Mouse (Mus musculus) heart, embryonic 14.5 days (tissue): ENCODE measurements around the gene Cd300ld3. TPM values are rescaled to one million over a fixed set of nuclear protein-coding genes. Genes with fewer than 3 reads are reported as not detected.

Experiments used
- ATAC-seq: fragments of 200-750 bp; cut with Nextera tagmentation; 2 replicates; pipeline ENCODE4 v1.8.0; 2017; ENCODE audit warnings: low read depth, moderate TSS enrichment; ENCODE audit not compliant: insufficient number of reproducible peaks, insufficient read depth, low FRiP score
- H3K27ac ChIP-seq, 2 experiments: fragments of 200-500 bp in 1 of 2; fragments of 300-500 bp in 1 of 2; sonication (generic) in 1 of 2; replicated peaks in 1 of 2; 2 replicates each; pipeline ENCODE4 v1.5.1; 2012 to 2014; ENCODE audit warnings: low read depth in 2 of 2, low read length in 2 of 2, control low read depth in 1 of 2, mild to moderate bottlenecking in 1 of 2, mixed read lengths in 1 of 2; ENCODE audit not compliant: control insufficient read depth in 1 of 2, insufficient read depth in 1 of 2
- H3K27me3 ChIP-seq: fragments of 300-500 bp; sonication (generic); 2 replicates; pipeline ENCODE4 v1.6.1; 2014; ENCODE audit warnings: mild to moderate bottlenecking, low read length, control low read depth; ENCODE audit not compliant: control insufficient read depth, insufficient read depth
- H3K36me3 ChIP-seq: fragments of 300-500 bp; sonication (generic); 2 replicates; pipeline ENCODE4 v1.6.1; 2014; ENCODE audit warnings: mild to moderate bottlenecking, control low read depth, low read length, mixed read lengths; ENCODE audit not compliant: control insufficient read depth, insufficient read depth
- H3K4me1 ChIP-seq, 2 experiments: fragments of 200-500 bp in 1 of 2; fragments of 300-500 bp in 1 of 2; sonication (generic) in 1 of 2; 2 replicates each; pipeline ENCODE4 v1.6.1; 2012 to 2014; ENCODE audit warnings: low read length in 2 of 2, control low read depth in 1 of 2, mixed read lengths in 1 of 2; ENCODE audit not compliant: control insufficient read depth in 2 of 2, insufficient read depth in 2 of 2
- H3K4me2 ChIP-seq: fragments of 300-500 bp; sonication (generic); 2 replicates; pipeline ENCODE4 v1.6.1; 2014; ENCODE audit warnings: mild to moderate bottlenecking, low read length
- H3K4me3 ChIP-seq, 2 experiments: fragments of 200-500 bp in 1 of 2; fragments of 300-500 bp in 1 of 2; sonication (generic) in 1 of 2; 2 replicates each; pipeline ENCODE4 v1.5.1; 2012 to 2014; ENCODE audit warnings: low read length in 2 of 2, mild to moderate bottlenecking in 2 of 2, control low read depth in 1 of 2, low read depth in 1 of 2, moderate library complexity in 1 of 2; ENCODE audit not compliant: control insufficient read depth in 1 of 2, insufficient read depth in 1 of 2
- H3K9ac ChIP-seq: fragments of 300-500 bp; sonication (generic); 2 replicates; pipeline ENCODE4 v1.6.1; 2014; ENCODE audit warnings: mild to moderate bottlenecking, low read length
- H3K9me3 ChIP-seq: fragments of 300-500 bp; sonication (generic); 2 replicates; pipeline ENCODE4 v1.6.1; 2016; ENCODE audit warnings: low read length, control low read depth; ENCODE audit not compliant: control insufficient read depth
- WGBS: fragments of 180-500 bp; shearing (Covaris S2); extraction: QIAGEN DNeasy Blood & Tissue Kit; methylation state at CpG from one replicate; pipeline ENCODE4 v1.1.7; 2014; 5-methylcytosine and 5-hydroxymethylcytosine counted together
- polyA plus RNA-seq: library from polyadenylated mRNA; unstranded; fragments of >200 nt; fragmentation: Nextera tagmentation; extraction: Ambion mirVana; gene quantifications from 2 replicates; pipeline ENCODE4 v1.2.1, GENCODE M21; 2014

The Cd300ld3 gene
- polyA plus RNA-seq, 1 experiment from 2014 or later, result not detected

- Histone ChIP-seq H3K4me1 (no peaks in the 10 kb centered on the region), H3K27me3 (no peaks in the 10 kb centered on the region; the same call in 1 of the 2 replicates), H3K9ac (no peak within 1 kb of the TSS), H3K27ac (no peak within 1 kb of the TSS), H3K4me2 (no peak within 1 kb of the TSS), H3K4me3 (no peak within 1 kb of the TSS), H3K36me3 (no peaks in the 10 kb centered on the region), H3K9me3 (no peaks in the 10 kb centered on the region)
- 72% methylated on average over 7 of the region's 7 CpGs for WGBS
- ATAC-seq, result no peak
These were observed 46.7 kb downstream of the Cd300ld3 start, which contains the start of gene Cd300c2 for GRCm38 (mm10) chr11:115001474-115002040. Cd300c2 (minus strand) TSS chr11:115001880.

Other genes with a start within 250 kb of the Cd300ld3 start
- not detected in 2 replicates for gene Gpr142, start 249.5 kb downstream of the Cd300ld3 start, polyA plus RNA-seq
- 15.2 and 18.0 TPM in 2 replicates for gene Gprc5c, start 197.3 kb downstream of the Cd300ld3 start, polyA plus RNA-seq
- gene Cd300a, start 158.4 kb downstream of the Cd300ld3 start, polyA plus RNA-seq, result 1.1 and 1.4 TPM in 2 replicates
- gene Cd300lb, start 114.0 kb downstream of the Cd300ld3 start, polyA plus RNA-seq, result 0.39 and 0.54 TPM in 2 replicates
- gene Cd300c, start 79.3 kb downstream of the Cd300ld3 start, polyA plus RNA-seq, result not detected in 2 replicates
- 0.36 and 0.46 TPM in 2 replicates for gene Cd300ld, start 58.5 kb downstream of the Cd300ld3 start, polyA plus RNA-seq
- gene Cd300c2, start 46.5 kb downstream of the Cd300ld3 start, polyA plus RNA-seq, result 4.1 and 4.2 TPM in 2 replicates
- not detected in 2 replicates for gene Cd300ld2, start 32.2 kb downstream of the Cd300ld3 start, polyA plus RNA-seq
- gene Cd300ld4, start 21.4 kb downstream of the Cd300ld3 start, polyA plus RNA-seq, result not detected in 2 replicates
- gene Cd300ld5, start 10.6 kb downstream of the Cd300ld3 start, polyA plus RNA-seq, result not detected in 2 replicates
- 0.09 TPM in 1 of 2 replicates, not detected in the other for gene Cd300e, start 13.8 kb upstream of the Cd300ld3 start, polyA plus RNA-seq
- gene Rab37, start 43.0 kb upstream of the Cd300ld3 start, polyA plus RNA-seq, result 0.78 and 0.89 TPM in 2 replicates
- 0.22 and 0.61 TPM in 2 replicates for gene Cd300lf, start 85.6 kb upstream of the Cd300ld3 start, polyA plus RNA-seq
- 18.0 and 21.9 TPM in 2 replicates for gene Slc9a3r1, start 114.9 kb upstream of the Cd300ld3 start, polyA plus RNA-seq
- 6.5 and 8.4 TPM in 2 replicates for gene Tmem104, start 139.1 kb upstream of the Cd300ld3 start, polyA plus RNA-seq
- 16.5 and 16.6 TPM in 2 replicates for gene Nat9, start 139.4 kb upstream of the Cd300ld3 start, polyA plus RNA-seq
- 0.15 TPM in 1 of 2 replicates, not detected in the other for gene Grin2c, start 218.8 kb upstream of the Cd300ld3 start, polyA plus RNA-seq
- gene Fdxr, start 228.6 kb upstream of the Cd300ld3 start, polyA plus RNA-seq, result 9.3 and 9.4 TPM in 2 replicates
- gene Fads6, start 249.3 kb upstream of the Cd300ld3 start, polyA plus RNA-seq, result 0.94 and 1.2 TPM in 2 replicates